Mouse (Mus musculus) thymus, postnatal 0 days (tissue): ENCODE measurements around the gene Gprc5a. TPM values are rescaled to one million over a fixed set of nuclear protein-coding genes. Genes with fewer than 3 reads are reported as not detected.

ENCODE experiments used
- DNase-seq: peaks from one replicate; pipeline ENCODE4 v3.0.0-alpha.2; 2015; ENCODE audit warnings: low spot score
- polyA plus RNA-seq: library from polyadenylated mRNA; unstranded; fragments of >200 nt; fragmentation: Nextera tagmentation; extraction: Ambion mirVana; gene quantifications from 2 replicates; pipeline ENCODE4 v1.2.1, GENCODE M21; 2015

Gprc5a gene
- polyA plus RNA-seq, 1 experiment from 2014 or later = 4.6 TPM

DNA sequence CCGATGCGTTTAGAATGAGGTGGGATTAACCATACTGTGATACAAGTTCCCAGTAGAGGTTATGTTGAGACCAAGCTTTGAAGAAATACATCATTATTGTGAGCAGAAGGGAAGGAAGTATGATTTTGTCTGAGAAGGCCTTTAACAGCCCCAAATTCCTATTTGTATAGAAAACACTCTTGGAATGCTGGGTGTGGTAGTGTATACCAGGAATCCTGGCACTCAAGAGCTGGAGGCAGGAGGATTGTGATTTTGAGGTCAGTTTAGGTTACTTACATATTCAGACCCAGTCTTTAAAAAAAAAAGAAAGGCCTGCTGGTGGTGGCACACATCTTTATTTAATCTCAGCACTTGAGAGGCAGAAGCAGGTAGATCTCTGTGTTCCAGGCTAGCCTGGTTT is 4.9 kb downstream of the Gprc5a start:
- no peak for DNase-seq

DNA sequence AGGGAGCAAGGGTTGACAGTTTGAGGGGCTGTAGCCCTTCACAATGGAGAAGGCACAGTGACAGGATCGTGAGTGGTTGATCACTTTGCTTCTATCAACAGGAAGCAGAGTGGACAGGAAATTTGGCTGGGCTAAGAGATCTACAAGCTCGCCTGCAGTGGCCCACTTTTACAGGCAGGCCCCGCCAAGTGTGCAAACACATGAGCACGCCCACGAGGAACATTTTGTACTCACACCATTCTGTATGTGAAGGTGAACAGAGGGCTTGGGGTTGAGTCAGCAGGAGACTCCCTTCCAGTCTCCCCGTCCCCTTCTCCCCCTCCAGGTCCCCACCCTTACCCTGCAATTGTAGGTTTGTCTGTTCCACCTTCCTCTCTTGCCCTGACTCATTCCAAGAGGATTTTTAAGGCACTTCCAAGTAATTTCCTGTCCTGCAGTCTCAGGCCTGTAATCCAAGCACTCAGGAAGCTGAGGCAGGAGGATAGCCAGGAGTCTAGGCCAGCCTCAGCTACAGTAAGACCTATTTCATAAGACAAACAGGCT is 9.0 kb downstream of the Gprc5a start:
- DNase-seq = no peak

DNA sequence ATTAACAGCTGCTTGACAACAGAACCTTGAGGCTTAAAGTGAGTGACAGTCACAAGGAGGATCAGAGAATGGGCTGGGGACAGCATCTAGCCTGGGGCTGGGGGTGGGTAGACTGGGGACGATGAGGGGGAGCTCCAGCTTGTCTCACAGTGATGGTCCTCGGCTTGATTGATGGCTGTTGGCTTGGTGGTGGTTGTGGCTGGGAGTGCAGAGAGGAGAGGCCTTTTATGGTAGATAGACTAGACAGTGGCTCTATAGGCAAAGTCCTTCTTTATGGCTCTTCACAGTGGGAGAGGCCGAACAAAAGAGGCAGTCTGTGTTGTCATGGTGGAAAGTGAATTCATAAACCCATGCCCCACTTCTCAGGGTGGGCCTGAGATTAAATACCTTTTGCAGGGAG is 10.8 kb downstream of the Gprc5a start:
- DNase-seq = no peak

DNA sequence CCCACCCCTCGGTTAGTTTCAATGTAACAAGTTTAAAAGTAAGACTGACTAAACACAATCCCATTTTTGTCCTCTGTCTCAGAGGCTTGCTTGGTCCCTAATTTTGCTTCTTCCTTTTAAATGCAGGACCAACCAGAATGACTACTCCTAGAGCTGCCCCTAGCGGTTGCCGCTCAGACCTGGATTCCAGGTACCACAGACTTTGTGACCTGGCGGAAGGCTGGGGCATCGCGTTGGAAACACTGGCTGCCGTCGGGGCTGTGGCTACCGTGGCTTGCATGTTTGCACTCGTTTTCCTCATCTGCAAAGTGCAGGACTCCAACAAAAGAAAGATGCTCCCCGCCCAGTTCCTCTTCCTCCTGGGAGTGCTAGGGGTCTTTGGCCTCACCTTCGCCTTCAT is 13.0 kb downstream of the Gprc5a start:
- no peak for DNase-seq

DNA sequence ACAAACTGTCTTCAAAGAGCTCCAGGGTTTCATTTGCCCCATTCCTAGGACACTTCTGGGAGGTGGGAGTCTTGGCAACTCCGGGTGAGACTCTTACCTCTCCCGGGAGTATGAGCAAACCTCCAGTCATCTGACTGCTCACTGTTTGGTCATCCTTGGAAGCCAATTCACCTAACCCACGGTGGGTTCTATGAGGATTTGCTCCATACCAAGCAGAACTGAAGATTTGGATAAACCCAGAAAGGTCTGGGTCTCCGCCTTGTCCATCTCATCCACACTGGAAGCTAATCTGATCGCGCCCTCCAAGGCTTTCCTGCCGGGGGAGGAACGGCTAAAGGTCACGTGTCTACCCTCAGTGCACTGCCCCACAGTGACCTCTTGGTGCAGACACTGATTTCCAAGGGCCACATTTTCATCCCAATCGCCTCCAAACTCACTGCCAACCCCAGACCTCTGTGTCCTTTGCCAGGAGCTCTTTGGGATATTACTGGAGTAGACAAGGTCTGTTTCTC is 18.6 kb downstream of the Gprc5a start:
- DNase-seq = no peak

DNA sequence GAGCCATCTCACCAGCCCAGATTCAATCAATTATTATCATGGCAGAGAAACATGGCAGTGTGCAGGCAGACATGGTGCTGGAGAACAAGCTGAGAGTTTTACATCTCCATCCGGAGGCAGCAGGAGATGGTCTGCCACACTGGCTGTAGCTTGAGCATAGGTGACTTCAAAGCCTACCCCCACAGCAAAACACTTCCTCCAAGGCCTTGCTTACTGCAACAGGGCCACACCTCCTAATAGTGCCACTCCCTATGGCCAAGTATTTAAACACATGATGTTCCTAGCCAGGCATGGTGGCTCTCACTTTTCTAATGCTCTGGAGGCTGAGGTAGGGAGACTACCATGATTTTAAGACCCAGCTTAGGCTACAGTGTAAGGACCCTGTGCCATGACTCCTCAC is 20.3 kb downstream of the Gprc5a start:
- no peak for DNase-seq

DNA sequence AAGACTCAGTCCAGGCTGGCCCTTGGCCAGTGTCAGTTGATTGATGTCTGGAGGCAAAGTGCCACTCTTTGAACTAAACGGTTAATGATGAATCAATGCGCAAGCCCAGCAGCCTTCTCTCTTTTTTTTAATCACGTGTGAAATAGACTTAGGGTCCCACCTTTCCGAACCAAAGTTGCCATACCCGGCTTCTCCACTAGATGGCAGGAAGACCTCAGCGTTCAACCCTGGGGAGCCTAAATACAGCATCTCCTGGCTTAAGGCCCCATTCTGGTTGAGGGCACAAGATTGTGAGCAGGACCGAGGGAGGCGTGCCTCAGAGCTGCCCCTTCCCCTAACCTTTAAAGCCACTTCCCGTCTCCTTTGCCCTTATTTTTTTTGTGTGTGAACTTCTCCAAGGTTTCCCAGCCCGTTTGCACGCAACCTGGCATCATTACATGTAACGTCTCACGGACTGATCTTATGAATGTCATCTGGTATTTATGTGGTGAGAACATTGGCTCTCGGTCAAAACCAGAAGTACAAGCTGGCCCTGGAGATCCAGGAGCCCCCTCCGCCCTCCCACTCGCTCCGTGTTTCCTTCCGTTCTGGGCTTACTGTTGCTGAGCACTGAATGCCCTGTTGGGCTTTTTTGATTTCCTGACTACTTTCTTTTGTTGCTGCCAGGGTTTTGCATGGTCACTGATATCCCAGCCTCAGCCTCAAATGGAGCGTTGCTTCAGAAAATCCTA is 22.4 kb downstream of the Gprc5a start:
- peak; percentile 84 for DNase-seq

DNA sequence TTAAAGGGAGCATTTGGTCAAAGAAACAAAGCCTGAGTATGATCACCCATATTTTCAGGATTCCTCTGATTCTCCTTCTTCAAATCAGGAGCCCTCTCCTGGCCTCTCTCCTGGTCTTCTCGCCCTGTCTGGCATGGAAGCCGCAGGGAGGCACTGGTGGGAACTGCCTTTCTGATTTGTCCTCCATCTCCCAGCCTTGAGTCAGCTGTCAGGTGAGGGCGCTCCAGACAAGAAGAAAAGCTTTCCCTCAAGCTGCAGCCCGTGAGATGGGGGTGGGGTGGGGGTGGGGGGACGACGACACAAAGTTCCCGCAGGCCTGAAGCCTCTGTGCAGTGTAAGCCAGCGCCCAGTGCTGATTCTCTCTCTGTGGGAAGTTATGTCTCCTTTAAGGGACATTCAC is 24.3 kb downstream of the Gprc5a start:
- no peak for DNase-seq

DNA sequence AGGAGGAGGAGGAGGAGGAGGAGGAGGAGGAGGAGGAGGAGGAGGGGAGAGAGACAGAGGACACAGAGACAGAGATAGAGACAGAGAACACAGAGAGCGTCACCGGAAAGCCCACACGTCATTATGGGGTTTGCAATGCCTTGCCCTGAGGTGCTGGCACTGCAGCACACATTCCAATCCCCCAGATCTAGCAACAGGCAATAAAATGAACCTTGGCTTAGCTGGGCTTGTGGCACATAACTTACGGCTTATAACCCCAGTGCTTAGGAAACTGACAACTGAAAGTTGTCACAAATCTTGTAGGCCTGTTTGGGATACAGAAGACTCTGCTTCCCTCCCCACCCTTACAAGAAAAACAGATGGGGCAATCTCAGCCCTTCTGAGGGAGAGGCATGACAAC is 25.2 kb downstream of the Gprc5a start:
- DNase-seq = no peak

DNA sequence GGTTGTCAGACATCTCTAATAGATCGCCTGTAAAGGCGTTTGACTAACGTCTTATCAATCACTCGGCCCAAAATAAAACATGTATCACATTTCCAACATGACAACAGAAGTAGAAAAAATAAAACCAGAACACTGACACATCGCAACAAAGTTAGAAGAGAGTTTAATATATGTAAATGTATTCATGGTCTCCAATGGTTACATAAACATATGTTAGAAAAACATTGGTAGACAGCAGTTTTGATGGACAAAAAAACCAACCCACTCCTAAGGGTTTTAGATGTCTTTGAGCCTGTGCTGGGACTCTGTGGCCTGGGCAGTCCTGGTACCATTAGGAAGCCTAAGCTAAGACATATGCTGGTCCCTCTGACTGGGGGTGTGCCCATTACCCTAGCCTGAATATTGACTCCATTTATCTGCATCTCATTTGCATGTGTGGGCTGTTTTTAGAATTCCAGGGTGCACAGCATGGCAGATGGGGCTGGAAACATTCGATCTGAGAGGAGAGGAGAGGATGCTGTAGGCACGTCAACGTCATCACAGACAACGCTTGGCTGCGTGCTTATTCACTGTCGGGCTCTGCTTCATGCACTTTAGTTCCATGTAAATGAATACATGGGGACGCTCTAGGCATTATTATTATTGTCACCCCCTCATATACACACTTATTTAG is 27.5 kb downstream of the Gprc5a start:
- DNase-seq = no peak

DNA sequence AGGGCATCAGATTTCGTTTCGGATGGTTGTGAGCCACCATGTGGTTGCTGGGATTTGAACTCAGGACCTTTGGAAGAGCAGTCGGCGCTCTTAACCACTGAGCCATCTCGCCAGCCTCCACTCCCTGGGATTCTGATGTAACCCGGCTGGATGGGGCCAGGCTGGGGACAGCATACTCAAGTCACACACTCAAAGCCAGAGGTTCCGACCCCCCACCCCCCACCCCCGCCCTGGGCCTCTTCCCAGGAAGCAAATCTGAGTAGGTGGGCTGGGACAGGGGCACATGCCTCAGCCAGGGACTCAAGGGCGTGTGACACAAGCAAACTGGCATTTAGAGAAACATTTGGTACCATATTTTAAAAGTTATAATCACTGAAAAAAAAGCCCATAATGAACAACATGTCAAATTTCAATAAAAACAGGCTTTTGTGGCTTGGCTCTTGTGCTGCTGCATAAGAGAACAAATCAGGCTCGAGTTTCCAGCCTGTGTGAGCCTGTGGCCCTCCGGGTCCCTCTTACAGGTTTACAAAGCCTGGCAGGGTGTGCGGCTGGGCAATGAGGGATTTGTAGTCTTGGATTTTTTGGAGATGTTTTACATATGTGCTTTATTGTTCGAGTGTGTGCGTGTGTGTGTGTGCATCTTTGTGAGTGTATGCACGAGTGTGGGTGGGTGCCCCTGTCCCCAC is 35.5 kb downstream of the Gprc5a start:
- DNase-seq = no peak

DNA sequence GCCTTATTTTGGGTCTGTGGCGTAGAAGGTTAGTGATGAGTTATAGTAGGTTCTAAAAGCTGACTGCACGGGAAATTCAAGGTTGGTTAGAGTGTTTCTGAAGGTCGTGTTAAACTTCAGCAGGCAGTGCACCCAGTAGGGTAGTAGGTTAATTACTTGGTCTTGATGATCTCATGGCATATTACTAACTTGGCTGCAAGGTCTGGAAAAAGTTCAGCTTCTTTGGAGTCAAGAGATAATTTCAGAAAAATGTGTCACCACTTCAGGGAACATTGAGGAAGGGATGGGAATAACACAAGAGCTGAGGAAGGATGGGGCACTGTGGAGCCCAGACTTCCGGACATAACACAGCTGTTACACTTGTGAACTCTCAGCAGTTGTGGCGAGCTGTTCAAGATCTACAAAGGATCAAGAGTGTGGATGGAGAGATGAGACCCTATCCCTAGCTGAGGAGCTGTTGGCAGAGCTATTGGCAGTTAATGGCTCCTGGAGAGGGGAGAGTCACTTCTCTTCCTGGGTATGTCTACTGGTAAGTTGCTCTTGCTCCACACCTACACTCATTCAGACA is 37.4 kb downstream of the Gprc5a start:
- DNase-seq = no peak

DNA sequence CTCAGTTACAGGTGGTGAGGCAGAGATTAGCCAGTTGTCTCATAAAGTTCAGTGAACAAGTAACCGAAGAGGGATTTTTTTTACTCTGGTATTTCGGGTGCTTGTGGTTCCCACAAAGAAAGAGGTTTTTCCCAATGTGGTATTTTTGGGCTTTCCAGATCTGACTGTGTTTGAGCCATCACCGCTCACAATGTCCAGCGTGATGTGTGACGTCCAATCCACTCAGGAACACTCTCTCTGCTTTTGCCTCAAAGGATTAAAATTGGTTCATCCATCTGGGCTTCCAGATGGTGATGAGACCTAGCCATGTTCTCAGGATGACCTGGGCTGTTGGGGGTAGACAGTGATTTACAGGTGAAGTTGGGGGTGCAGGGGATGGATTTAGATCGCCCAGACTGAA is 41.6 kb downstream of the Gprc5a start:
- no peak for DNase-seq

DNA sequence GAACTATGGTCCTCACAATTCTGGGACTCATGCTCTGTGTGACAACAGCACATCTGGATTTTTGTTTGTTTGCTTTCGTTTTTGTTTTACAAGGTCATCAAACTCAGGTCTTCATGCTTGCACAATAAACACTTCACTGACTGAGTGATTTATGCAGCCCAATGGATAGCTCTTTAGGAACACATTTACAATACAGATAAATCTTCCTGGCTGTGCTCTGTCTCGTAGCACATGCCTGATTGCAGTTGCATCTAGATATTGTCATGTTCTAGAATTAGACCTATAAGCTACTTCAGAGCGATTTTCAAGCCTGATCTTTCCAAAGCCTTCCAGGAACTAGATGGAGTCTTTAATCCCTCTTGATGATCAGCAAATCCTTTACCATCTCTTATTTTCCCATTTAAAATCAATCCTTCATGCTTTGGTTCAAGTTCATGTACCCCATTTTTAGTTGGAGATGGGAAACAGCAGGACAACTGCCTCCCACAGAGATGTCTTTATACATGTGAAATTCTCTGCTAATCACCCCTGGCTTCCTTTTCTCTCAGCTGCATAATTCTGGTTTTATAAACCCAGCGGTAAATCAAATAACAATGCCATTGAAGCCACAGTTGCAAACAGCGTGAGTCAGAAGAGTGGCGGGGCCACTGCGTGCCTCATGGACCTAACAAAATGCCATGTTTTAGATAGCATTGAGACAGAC is 47.1 kb downstream of the Gprc5a start:
- no peak for DNase-seq

DNA sequence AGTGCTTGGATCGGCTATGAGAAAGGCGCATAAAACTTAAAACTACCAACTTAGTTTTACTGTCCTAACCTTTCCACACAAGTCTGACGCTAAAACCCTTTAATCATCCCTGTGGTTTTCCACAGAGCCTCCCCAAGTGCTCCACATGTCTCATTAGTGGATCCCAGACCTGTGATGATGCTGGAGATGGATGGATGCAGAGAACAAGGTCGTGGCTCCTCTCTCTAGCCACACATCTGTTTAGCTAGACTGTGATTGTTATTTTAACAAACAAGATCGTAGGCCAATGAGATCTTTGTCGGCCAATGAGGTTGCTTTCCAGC is 47.6 kb downstream of the Gprc5a start:
- no peak for DNase-seq

DNA sequence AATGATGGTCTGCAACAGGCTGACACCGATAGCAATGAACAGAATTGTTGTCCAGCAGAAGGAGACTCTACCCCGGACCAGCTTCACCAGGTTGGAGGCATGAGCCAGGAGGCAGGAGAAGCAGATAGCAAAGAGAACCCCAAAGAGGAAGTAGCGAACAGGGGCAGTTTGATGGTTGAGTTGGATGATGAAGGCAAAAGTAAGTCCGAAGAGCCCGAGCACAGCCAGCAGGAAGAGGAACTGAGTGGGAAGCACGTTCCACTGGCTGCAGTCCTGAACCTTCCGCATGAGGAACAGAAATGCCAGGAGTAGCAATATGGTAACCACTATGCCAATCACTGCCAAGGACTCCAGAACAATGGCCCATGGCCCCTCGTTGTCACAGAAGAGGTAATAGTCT is 51.0 kb downstream of the Gprc5a start:
- no peak for DNase-seq

DNA sequence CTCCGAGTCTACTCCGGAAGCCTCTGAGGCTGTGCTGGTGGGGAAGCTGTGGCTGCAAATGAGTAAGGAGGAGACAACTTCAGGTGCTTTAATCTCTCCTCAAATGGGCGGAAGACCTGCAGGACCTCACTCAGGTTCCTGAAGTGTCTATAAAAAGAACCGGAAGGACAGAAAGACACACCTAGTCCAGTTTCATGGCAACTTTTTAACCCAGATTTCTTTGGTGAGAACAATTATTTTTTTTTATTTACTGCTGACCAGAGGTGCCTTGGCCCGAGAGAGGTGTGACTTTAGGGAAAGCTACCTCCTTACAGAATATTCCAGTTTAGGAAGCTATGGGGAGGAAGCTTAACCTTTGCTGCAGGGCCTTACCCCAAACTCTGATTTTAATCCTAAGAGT is 52.7 kb downstream of the Gprc5a start, which contains the start of gene Gprc5d:
Gprc5d (minus strand) TSS at position 101 of the 400 bp plus-strand sequence.
- DNase-seq = no peak

DNA sequence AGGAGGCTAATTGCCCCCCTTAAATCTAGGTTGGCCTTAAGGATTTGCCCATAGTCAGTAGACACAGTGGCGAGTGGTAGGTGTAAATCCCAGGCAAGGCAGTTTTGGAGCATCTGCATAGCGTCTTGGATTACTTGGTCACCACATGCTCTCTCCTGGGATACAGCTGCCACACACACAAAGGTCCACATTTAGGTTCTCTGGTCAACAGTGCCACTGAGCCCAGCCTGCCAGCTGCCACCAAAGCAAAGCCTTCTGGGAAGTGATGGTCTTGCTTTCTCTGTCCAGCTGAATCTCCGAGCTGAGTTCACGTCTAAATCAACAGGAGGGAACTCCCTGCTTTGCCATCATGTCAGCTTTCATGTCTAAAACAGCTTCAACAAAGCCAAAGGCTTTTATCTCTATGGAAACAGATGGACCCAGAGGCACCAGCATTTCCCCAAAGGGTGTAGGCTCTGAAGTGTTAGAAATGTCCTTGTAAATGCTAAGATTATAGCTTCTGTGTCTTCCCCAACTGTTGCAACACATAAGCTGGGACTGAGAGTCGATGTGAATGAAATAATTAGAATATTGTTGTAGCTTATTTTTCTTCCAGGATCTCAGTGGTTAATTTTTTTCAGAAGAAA is 59.4 kb downstream of the Gprc5a start:
- no peak for DNase-seq

DNA sequence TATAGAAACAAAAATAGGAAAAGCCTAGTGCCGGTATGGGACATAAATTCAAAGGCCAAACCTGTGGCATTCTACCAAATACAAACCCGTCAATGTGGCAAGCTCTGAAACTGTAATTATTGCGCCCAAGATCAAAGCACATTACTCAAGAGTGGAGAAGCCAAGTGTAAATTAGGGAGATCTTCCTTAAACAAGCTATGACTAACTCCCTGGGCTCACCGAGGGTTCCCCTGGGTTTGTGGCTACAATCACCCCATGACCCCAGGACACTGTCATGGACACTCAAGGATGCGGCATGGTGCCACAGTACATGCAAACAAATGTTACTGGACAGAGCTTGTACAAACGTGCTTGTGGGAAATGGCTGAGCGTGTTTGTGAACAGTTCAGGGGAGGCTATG is 67.6 kb downstream of the Gprc5a start:
- no peak for DNase-seq

DNA sequence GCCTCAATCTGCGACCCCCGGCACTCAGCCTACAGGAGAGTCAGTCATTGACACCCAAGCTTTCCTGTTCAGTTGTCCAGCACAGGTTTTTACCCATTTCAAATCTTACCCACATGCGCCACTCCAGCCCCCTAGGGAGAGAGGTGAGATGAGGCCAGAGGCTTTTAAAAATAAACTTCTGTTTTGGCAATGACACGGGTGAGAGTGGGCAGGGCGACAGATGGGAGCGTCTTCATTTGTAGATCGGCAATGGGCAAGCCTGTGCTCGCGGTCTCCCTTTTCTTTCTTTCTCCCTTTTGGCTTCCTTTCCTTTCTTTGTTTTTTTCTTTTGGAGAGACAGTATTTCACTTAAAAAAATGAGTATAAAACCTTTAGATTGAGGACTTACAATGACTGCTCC is 68.0 kb downstream of the Gprc5a start:
- no peak for DNase-seq
